Comparison of ENCODE assay signal across 26 mouse cellular contexts in genomic region chr10:18188564-18188963, GRCm38 (mm10). TPM values are rescaled to one million over a fixed set of nuclear protein-coding genes. Genes with fewer than 3 reads are reported as not detected.
"Had no signal": no experiment of that assay in that cellular context is flagged by ENCODE, and none has a peak within 500 bp of the region (broad histone marks: within the 10 kb centered on the region; RNA-seq: fewer than 3 reads in every experiment).

No protein-coding gene starts in this region.

- H3K9me3 ChIP-seq: heart, embryonic 13.5 days; heart, embryonic 15.5 days; hindbrain, embryonic 13.5 days; hindbrain, embryonic 15.5 days; kidney, embryonic 15.5 days; limb, embryonic 13.5 days; limb, embryonic 15.5 days had no signal

- H3K4me2 ChIP-seq: heart, embryonic 11.5 days; heart, embryonic 13.5 days; heart, embryonic 15.5 days; hindbrain, embryonic 13.5 days; hindbrain, embryonic 15.5 days; kidney, embryonic 15.5 days; limb, embryonic 13.5 days; limb, embryonic 15.5 days had no signal

- ATAC-seq: forebrain, postnatal 0 days; hindbrain, postnatal 0 days; intestine, embryonic 16.5 days had no signal

- H3K27ac ChIP-seq: heart, adult 2 months; heart, embryonic 13.5 days; heart, embryonic 15.5 days; hindbrain, embryonic 13.5 days; hindbrain, embryonic 15.5 days; hindbrain, postnatal 0 days; kidney, embryonic 15.5 days; kidney, postnatal 0 days; limb, embryonic 13.5 days; limb, embryonic 15.5 days had no signal

- H3K9ac ChIP-seq: forebrain, postnatal 0 days; heart, embryonic 13.5 days; heart, embryonic 15.5 days; hindbrain, embryonic 13.5 days; hindbrain, embryonic 15.5 days; kidney, embryonic 15.5 days; limb, embryonic 13.5 days; limb, embryonic 15.5 days had no signal

- DNase-seq: forebrain, postnatal 0 days; gastrocnemius, postnatal 14 days; gastrocnemius, postnatal 36 days; heart, adult 2 months; heart, postnatal 36 days; kidney, adult 11 months; kidney, adult 2 months; kidney, adult 9 months; kidney, postnatal 14 days; kidney, postnatal 36 days; layer of hippocampus, adult 9-11 months; layer of hippocampus, postnatal 36 days had no signal

- H3K4me1 ChIP-seq: hindbrain, embryonic 13.5 days; hindbrain, embryonic 15.5 days had no signal

- H3K27me3 ChIP-seq: heart, embryonic 15.5 days; hindbrain, embryonic 13.5 days; hindbrain, embryonic 15.5 days; kidney, embryonic 15.5 days; limb, embryonic 13.5 days; limb, embryonic 15.5 days had no signal

- H3K4me3 ChIP-seq: heart, adult 2 months; heart, embryonic 13.5 days; heart, embryonic 15.5 days; hindbrain, embryonic 13.5 days; hindbrain, embryonic 15.5 days; kidney, embryonic 15.5 days; limb, embryonic 13.5 days; limb, embryonic 15.5 days had no signal

- H3K36me3 ChIP-seq: heart, embryonic 13.5 days; heart, embryonic 15.5 days; hindbrain, embryonic 13.5 days; hindbrain, embryonic 15.5 days; kidney, embryonic 15.5 days; limb, embryonic 13.5 days; limb, embryonic 15.5 days had no signal

RNA-seq across cellular contexts. Expression of gene Ect2l, which starts 22.1 kb away (rescaled TPM):
- total RNA-seq: forebrain, postnatal 0 days; heart, adult 2 months; heart, postnatal 36 days; hematopoietic stem cell, adult 5-6 weeks; hindbrain, postnatal 0 days; liver, adult 2 months had no signal
- polyA plus RNA-seq: heart, embryonic 13.5 days; kidney, adult 2 months; large intestine, adult 2 months; liver, adult 2 months had no signal
